Mouse (Mus musculus) layer of hippocampus, postnatal 10 days (tissue): ENCODE measurements around the gene Cfd. TPM values are rescaled to one million over a fixed set of nuclear protein-coding genes. Genes with fewer than 3 reads are reported as not detected.

Experiments used
- DNase-seq, 2 experiments: peaks; one replicate each; pipeline ENCODE4 v3.0.0; 2021; ENCODE audit warnings: low spot score in 2 of 2
- total RNA-seq, 2 experiments: library from RNA; stranded (reverse); gene quantifications; 2 replicates each; pipeline ENCODE4 v1.2.3; 2021

Cfd gene
- total RNA-seq, 2 experiments from 2014 or later: not detected

DNA sequence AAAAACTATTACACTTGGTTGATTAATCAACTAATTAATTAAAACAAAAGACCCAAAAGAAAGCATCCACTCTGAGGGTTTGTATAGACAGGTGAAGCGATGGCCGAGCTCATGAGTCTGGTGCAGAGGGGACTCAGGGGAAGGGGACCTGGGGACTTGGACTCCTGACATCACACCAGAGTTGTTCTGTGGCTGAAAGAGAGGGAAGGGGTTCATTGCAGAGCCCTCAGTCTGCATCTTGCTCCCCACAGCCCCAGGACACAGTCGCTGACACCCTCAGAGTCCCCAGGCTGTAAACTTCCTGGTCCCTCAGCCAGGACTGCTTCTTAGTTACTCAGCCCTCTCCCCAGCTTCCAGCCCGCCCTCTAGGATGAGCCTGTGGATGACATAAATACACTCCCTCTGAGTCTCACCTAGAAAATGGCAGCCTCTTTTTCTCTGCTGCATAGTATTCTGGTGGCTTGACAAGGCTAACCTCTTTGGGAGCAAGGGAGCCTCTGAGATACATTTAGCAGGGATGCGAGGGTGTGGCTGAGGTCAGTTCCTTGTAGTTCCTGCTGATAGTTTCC lies 27.0 kb downstream of the Cfd start:
- no peak for DNase-seq

DNA sequence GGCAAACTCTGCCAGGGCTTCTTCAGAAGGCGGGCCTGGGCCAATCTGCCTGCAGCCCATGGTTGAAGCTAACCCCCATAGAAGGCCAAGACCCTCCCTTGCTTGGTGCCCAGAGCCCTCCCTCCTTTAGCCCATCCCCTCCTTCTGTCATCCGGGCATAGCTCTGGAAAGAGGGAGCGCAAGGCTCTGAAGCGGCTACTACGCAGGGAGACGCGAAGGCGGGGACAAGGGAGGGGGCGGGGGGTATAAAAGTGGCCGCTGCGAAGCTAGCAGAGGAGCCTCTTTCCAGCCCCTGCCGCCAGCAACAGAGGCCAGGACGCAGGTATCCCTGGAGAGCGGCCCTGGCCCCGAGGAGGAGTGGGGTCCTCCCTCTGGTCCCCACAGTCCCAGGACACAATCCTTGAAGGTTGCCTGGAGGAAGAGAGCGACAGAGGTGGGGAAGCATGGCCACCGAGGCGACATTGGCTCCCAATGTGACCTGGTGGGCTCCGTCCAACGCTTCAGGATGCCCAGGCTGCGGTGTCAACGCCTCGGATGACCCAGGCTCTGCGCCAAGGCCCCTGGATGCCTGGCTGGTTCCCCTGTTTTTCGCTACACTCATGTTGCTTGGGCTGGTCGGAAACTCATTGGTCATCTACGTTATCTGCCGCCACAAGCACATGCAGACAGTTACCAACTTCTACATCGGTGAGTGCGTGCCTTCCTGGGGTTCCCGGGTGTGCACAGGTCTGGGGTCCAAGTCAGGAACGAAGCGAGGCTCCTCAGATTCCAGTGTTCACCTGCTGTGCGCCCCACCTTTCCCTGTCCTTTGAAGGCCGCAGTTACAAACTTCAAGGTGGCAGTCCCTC lies 27.8 kb downstream of the Cfd start:
- no peak for DNase-seq

DNA sequence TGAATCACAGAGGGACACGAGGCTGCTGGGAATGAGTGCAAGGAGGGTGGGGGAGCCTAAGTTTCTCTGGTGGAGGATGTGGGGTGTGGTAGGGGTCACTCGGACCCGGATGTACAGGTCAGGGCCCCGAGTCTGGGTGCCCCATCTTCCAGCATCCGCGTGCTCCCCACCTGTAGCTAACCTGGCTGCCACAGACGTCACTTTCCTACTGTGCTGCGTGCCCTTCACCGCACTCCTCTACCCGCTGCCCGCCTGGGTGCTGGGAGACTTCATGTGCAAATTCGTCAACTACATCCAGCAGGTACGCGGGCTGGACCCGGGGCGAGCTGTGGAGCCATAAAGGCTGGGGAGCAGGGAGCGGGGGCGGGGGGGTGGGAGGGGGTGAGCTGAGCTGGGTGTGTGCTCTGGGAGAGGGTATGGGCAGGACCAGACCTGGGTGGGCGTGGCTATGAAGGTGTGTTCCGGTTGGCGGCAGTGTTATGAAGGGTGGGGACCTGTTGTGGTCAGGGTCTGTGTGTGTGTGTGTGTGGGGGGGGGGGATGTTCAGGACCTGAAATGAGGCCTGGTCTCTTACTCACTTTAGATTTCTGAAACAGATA lies 28.7 kb downstream of the Cfd start:
- no peak for DNase-seq

GRCm38 (mm10) chr10:79920056-79920890 lies 29.6 kb downstream of the Cfd start:
- no peak for DNase-seq

GRCm38 (mm10) chr10:79920958-79921535 lies 30.4 kb downstream of the Cfd start, which contains the start of gene R3hdm4:
R3hdm4 (minus strand) TSS chr10:79921208.
- DNase-seq: no peak

DNA sequence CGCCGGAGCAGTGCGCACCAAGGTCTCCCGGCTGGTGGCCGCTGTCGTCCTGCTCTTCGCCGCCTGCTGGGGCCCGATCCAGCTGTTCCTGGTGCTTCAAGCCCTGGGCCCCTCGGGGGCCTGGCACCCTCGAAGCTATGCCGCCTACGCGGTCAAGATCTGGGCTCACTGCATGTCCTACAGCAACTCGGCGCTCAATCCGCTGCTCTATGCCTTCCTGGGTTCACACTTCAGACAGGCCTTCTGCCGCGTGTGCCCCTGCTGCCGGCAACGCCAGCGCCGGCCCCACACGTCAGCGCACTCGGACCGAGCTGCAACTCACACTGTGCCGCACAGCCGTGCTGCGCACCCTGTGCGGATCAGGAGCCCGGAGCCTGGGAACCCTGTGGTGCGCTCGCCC lies 30.9 kb downstream of the Cfd start:
- no peak for DNase-seq

DNA sequence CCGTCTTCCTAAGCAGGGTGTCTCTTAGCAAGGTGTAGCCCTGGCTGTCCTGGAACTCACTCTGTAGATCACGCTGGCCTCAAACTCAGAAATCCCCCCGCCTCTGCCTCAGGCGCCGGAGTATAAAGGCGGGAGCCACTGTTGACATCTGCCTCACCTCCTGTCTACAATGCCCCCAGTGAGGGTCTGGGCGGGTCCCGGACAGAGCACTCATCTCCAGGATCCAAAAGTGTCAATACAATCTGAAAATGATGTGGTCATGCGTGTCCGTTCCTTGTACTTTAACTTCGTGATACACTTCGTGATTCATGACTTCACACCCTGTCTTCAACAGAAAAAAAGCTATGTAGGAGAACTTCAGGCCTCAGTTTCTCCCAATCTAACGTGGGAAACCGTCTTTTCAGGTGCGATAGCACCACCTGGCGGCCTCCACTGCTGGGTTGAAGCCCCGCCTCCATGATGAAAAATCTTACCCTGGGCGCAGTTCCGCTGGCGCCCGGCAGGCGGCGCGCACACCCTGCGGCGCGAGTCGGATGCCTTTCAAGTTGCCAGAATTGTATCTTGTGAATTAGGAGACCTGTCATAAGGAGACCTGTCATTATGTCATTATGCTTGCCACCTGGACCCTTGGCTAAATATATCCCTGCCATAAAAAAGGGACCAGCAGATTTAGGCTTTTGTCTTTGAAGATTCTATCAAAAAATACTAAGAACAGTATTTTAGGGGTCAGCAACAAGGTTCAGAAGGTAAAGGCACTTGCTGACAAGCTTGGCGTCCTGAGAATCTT lies 34.5 kb downstream of the Cfd start:
- DNase-seq: peak; percentile 98

DNA sequence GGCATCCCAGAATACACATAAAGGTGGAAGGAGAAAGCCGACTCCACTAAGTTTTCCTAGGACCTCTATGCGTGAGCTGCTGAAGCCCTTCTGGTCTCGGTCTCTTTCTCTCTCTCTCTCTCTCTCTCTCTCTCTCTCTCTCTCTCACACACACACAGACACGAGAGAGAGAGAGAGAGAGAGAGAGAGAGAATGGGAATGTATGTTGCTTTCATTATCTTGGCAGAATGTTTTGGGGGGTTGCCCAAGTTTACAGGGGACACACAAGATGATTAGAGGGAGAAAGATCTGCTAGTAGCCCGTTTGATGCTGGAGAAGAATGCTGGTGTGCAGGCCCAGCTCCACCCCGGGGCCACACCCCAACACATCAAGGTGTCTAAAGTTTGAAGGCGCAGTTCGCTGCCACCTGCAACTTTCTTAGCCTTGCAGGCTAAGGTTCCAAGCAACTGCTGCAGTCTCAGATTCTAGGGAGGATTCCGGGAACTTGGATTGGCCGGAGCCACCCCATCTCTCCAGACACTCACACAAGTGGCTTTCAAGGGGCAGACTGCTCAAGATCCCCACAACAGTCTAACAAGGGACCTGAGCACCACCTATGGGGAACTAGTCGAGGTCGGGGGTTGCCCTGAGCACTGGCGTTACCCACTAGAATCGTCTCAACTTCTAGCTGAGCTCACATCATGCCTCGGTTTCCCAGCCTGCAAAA lies 35.3 kb downstream of the Cfd start:
- no peak for DNase-seq

DNA sequence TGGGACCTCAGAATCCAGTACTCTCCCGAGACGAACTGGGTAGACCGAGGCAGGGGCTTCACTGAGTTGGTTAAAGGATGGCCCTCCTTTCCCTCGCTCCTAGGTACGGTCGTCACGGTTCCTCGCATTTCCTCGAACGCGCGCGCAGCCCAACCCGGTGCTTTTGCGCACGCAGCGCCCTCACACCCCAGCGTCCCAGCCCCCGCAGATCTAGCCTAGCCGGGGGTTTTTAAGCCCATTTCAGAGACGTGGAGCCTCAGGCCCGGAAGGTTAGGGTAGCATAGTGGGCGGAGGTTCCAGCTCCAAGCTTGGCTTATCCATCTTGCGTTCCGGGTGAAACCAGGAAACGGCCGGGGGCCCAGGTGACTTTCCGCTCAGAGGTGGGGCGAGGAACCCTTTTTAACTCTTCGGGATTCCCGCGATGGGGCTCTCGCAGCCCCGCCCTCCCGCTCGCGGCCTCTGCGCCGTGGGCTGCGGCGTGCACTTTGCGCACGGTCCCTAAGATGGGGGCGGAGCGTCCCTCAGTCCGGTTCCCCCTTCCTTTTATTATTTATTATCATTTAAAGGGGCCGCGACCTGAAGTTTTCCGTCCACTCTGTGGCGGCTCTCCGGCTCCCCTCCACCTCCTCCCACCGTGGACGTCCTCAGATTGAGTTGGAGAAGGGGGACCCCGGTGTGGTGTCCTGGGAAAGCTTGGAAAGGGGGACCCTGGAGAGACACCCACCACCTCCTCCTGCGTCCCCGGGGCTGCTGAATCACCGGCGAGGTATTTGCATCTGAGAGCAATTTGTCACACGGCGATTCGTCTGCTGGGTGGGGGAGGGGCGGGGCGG lies 36.1 kb downstream of the Cfd start, which contains the start of gene Arid3a:
Gene Arid3a (plus strand): TSS at position 553 of the 833 bp plus-strand sequence.
- DNase-seq: peak; percentile 84 to 89

DNA sequence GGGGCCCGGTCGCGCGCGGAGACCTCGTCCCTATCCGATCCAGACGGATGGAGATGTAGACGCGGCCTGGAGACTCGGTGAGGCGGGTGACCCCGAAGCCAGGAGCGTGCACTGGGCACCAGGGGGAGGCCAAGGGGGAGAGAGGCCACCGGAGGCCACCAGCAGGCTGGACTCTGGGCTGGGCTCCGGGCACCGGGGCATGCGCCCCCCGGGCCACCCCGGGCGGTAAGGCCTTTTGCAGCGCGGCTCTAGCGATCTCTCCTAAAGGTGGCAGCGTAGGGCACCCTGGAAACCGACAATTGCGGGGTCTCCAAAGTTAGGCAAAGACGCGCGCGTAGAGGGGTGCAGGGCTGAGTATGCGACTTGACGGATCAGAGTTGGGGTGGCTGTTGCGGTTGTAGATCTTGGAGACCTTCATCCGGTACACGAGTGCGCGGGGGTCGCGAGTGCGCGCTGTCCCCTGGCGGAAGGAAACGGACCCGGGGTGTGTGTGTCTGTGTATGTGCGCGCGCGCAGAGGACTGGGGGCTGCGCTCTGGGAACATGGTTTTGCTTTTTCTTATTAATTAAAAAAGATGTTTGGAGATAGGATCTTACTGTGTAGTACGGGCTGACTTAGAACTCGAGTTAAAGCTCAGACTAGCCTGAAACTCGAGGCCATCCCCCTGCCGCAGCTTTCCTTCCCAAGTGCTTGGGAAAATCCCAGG lies 36.8 kb downstream of the Cfd start:
- DNase-seq: peak; percentile 55 to 66

- DNase-seq: no peak
These were observed 37.5 kb downstream of the Cfd start for GRCm38 (mm10) chr10:79928030-79928694.

DNA sequence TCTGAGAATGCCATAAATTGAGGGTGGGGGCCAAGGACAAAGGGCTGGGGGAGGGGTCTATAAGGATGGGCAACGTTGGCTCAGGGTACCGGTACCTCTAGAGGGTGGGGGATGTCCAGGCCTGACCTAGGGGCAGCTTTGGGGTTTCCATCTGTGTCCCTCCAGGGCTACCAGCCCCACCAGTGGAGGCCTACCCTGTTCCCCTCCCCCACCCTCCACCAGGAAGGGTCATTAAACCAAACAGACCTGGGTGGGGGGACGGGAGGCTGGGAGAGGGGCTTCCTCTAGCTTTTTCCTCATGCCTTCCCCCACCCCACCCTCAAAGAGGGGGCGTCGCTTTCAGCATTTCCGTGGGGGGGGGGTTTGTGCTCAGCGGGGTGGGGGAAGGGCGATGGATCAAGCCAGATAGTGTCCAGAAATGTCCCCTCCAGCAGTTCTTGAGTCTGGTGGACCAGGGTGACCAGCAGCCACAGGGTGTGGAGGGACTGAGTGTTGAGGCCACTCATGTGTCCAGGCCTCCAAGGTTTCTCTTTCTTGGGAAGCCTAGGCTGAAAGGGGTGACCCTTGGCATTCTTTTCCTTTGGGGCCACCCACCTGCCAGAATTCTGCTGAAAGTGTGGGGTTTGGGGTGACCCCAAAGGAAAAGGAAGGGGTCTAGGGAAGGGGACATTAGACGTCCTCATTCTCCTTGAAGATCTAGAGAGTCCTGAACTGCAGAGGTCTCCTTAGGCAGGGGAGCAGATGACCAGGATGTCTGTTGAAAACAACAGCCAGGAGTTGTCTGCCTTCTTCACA lies 38.5 kb downstream of the Cfd start:
- no peak for DNase-seq

GRCm38 (mm10) chr10:79929967-79930825 lies 39.5 kb downstream of the Cfd start:
- DNase-seq: no peak

- no peak for DNase-seq
These were observed 40.2 kb downstream of the Cfd start for GRCm38 (mm10) chr10:79930826-79931186.

GRCm38 (mm10) chr10:79931797-79932196 lies 41.1 kb downstream of the Cfd start:
- DNase-seq: no peak

DNA sequence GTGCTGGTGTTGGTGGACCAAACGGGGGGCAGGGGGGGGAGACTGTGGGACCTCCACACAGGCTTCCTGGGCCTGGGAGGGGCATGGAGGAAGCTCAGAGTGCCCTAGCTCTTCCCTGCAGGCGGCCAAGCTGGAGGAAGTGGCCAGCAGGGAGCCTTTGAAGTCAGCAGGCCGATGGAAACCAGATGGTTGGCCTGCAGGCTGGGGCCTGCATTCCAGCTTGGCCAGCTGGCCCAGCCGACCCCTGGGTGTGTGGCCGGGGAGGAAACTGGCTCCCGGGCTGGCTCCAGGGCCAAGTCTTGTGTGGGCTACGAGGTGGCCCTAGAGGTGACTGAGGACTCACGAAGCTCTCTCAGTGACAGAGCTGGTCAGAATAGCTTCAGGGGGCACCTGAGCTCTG lies 42.1 kb downstream of the Cfd start:
- DNase-seq: peak; percentile 56 to 57
